27 mouse cellular contexts compared by ENCODE assay signal in the genomic region with DNA sequence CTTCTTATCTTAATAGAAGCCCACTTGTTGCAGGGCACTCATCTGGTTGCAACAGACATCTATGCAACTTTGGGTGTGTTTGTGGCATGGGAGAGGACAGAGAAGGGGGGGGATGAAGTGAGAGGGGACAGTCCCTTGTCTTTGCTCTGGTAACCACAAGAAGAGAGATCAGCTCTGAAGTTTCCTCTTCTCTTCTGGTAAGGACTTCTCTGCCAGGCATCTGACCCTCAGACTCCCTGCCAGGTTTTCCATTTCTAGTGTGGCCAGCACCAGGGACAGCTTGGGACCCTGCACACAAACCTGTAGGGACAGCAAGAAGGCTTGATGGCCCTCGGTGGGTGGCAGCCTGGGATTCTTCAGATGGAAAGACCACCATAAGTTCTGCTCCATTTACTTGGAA.
A peak's percentile ranks its signal among the peaks of the same experiment; 100 is the strongest.
DNase-seq lines count a peak whose midpoint lies in the region; ATAC-seq and TF ChIP-seq lines count a peak whose summit lies in the region.
"Had no signal": no experiment of that assay in that cellular context is flagged by ENCODE, and none has a peak within 500 bp of the region (broad histone marks: within the 10 kb centered on the region; RNA-seq: fewer than 3 reads in every experiment).

No protein-coding gene starts in this region.

- no peaks in the 10 kb centered on the region for H3K9me3 ChIP-seq in liver, postnatal 0 days (ENCODE audit: low read length)
- H3K9me3 ChIP-seq in liver, embryonic 11.5 days (ENCODE audit: control insufficient read depth, low read length), result no peaks in the 10 kb centered on the region
- H3K9me3 ChIP-seq in midbrain, embryonic 13.5 days, result no peaks in the 10 kb centered on the region
- H3K9me3 ChIP-seq: hindbrain, embryonic 15.5 days; neural tube, embryonic 15.5 days; stomach, embryonic 15.5 days had no signal

- no peak overlapping the region for H3K9ac ChIP-seq in liver, postnatal 0 days (replicated peaks)
- no peak overlapping the region for H3K9ac ChIP-seq in liver, embryonic 11.5 days (ENCODE audit: low read depth, low read length)
- H3K9ac ChIP-seq in midbrain, embryonic 13.5 days (replicated peaks), result no peak overlapping the region
- H3K9ac ChIP-seq: hindbrain, embryonic 15.5 days; lung, embryonic 14.5 days; neural tube, embryonic 15.5 days; stomach, embryonic 15.5 days had no signal

- peaks cover 19% of the 10 kb centered on the region for H3K36me3 ChIP-seq in liver, postnatal 0 days (replicated peaks; ENCODE audit: insufficient read depth, low read length)
- H3K36me3 ChIP-seq in liver, embryonic 11.5 days (ENCODE audit: control insufficient read depth, insufficient read depth, low read length), result no peaks in the 10 kb centered on the region; the same call in 1 of the 2 replicates
- no peaks in the 10 kb centered on the region for H3K36me3 ChIP-seq in midbrain, embryonic 13.5 days
- H3K36me3 ChIP-seq: hindbrain, embryonic 15.5 days; neural tube, embryonic 15.5 days had no signal

- no peak for ATAC-seq in liver, postnatal 0 days
- ATAC-seq in liver, embryonic 11.5 days (replicated peaks; ENCODE audit: low FRiP score), result no peak
- ATAC-seq in CD4-positive, CD25-positive, alpha-beta regulatory T cell, adult 4 months, result peak; percentile 85
- ATAC-seq in midbrain, embryonic 13.5 days, result no peak
- ATAC-seq: Patski had no signal

- H3K4me1 ChIP-seq in liver, postnatal 0 days (ENCODE audit: insufficient read depth), result peaks cover 16% of the 10 kb centered on the region
- peaks cover 4% of the 10 kb centered on the region for H3K4me1 ChIP-seq in liver, embryonic 11.5 days (replicated peaks; ENCODE audit: control insufficient read depth, insufficient read depth, low read length)
- no peaks in the 10 kb centered on the region for H3K4me1 ChIP-seq in midbrain, embryonic 13.5 days (replicated peaks)
- H3K4me1 ChIP-seq: hindbrain, embryonic 15.5 days; neural tube, embryonic 15.5 days; stomach, embryonic 15.5 days had no signal

- DNase-seq in liver, postnatal 0 days, result no peak
- DNase-seq in liver, embryonic 11.5 days (ENCODE audit: low spot score), result no peak
- DNase-seq in induced T-regulatory cell, adult 2 months (ENCODE audit: low read depth), result peak; percentile 67
- DNase-seq in natural killer cell, adult 2 months (ENCODE audit: low spot score in 2 of 2), result peak; percentile 39 to 55
- no peak for DNase-seq in embryo, embryonic 9.5 days (ENCODE audit: extremely low spot score)
- DNase-seq in kidney, postnatal 4 days, result no peak
- DNase-seq: adrenal gland, postnatal 10 days; cerebellum, adult 11 months; cerebellum, postnatal 10 days; embryo, embryonic 11 days; heart, adult 18-20 months; heart, postnatal 36 days; kidney, adult 2 months; kidney, postnatal 14 days; left cerebral cortex, postnatal 4 days; lung, embryonic 14.5 days; lung, postnatal 4 days; midbrain, embryonic 14.5 days; retina, postnatal 1 day; thymus, adult 18-20 months had no signal

- no peak overlapping the region for H3K4me3 ChIP-seq in liver, postnatal 0 days (ENCODE audit: low read depth, low read length)
- no peak overlapping the region for H3K4me3 ChIP-seq in liver, embryonic 11.5 days (ENCODE audit: low read depth, low read length)
- H3K4me3 ChIP-seq in midbrain, embryonic 13.5 days (replicated peaks), result no peak overlapping the region
- H3K4me3 ChIP-seq: hindbrain, embryonic 15.5 days; myocyte; neural tube, embryonic 15.5 days; stomach, embryonic 15.5 days had no signal

- 58% methylated on average over 1 of the region's 1 CpGs for WGBS in liver, postnatal 0 days (ENCODE audit: insufficient replicate concordance)
- WGBS in liver, embryonic 11.5 days, result 61% methylated on average over 1 of the region's 1 CpGs
- WGBS in midbrain, embryonic 13.5 days, result 92% methylated on average over 1 of the region's 1 CpGs

- no peak overlapping the region for H3K4me2 ChIP-seq in liver, postnatal 0 days (ENCODE audit: low read depth, low read length)
- H3K4me2 ChIP-seq in liver, embryonic 11.5 days, result no peak overlapping the region
- H3K4me2 ChIP-seq in midbrain, embryonic 13.5 days (replicated peaks), result no peak overlapping the region
- H3K4me2 ChIP-seq: hindbrain, embryonic 15.5 days; lung, embryonic 14.5 days; neural tube, embryonic 15.5 days; stomach, embryonic 15.5 days had no signal

- TF ChIP-seq EP300 in liver, postnatal 0 days (IDR thresholded peaks at IDR 0.05; ENCODE audit: low read depth), result peak; percentile 21; the same call in 1 of the 2 replicates

- peak overlapping the region; percentile 48 for H3K27ac ChIP-seq in liver, postnatal 0 days (ENCODE audit: low read depth)
- H3K27ac ChIP-seq in liver, embryonic 11.5 days (ENCODE audit: low read depth, low read length), result no peak overlapping the region
- no peak overlapping the region for H3K27ac ChIP-seq in midbrain, embryonic 13.5 days
- H3K27ac ChIP-seq: hindbrain, embryonic 15.5 days; neural tube, embryonic 15.5 days; stomach, embryonic 15.5 days had no signal

- no peaks in the 10 kb centered on the region for H3K27me3 ChIP-seq in liver, postnatal 0 days (ENCODE audit: insufficient read depth, low read length)
- no peaks in the 10 kb centered on the region for H3K27me3 ChIP-seq in liver, embryonic 11.5 days (replicated peaks; ENCODE audit: control insufficient read depth, insufficient read depth, low read length)
- H3K27me3 ChIP-seq in midbrain, embryonic 13.5 days, result no peaks in the 10 kb centered on the region
- H3K27me3 ChIP-seq: hindbrain, embryonic 15.5 days; neural tube, embryonic 15.5 days; Patski; stomach, embryonic 15.5 days had no signal

- no peak for TF ChIP-seq CTCF in liver, postnatal 0 days (IDR thresholded peaks at IDR 0.05; ENCODE audit: low read depth)

Comparison
In these comparisons a context has a peak if more than half of its experiments do, and no peak if none do; other contexts are left out.
1. DNase-seq: peak in induced T-regulatory cell, adult 2 months (single experiment) and natural killer cell, adult 2 months (2 of 2); none in liver, postnatal 0 days (single experiment), liver, embryonic 11.5 days (single experiment), embryo, embryonic 9.5 days (single experiment) and kidney, postnatal 4 days (0 of 2).